19 mouse cellular contexts compared by ENCODE assay signal in genomic region chr8:89759531-89759930, GRCm38 (mm10).
A peak's percentile ranks its signal among the peaks of the same experiment; 100 is the strongest.
DNase-seq lines count a peak whose midpoint lies in the region; ATAC-seq lines count a peak whose summit lies in the region.
"Had no signal": no experiment of that assay in that cellular context is flagged by ENCODE, and none has a peak within 500 bp of the region (broad histone marks: within the 10 kb centered on the region; RNA-seq: fewer than 3 reads in every experiment).

No protein-coding gene starts in this region.

- no peak for ATAC-seq in midbrain, embryonic 11.5 days (ENCODE audit: low FRiP score)
- ATAC-seq in midbrain, embryonic 15.5 days (replicated peaks) = no peak
- ATAC-seq: activated CD4-positive, CD25-positive, alpha-beta regulatory T cell, adult 4 months; CD4-positive, CD25-positive, alpha-beta regulatory T cell, adult 4 months; Patski had no signal

- no peaks in the 10 kb centered on the region for H3K9me3 ChIP-seq in midbrain, embryonic 11.5 days (ENCODE audit: control insufficient read depth, low read length)
- H3K9me3 ChIP-seq in midbrain, embryonic 15.5 days = no peaks in the 10 kb centered on the region

- no peaks in the 10 kb centered on the region for H3K36me3 ChIP-seq in midbrain, embryonic 11.5 days (ENCODE audit: control insufficient read depth, insufficient read depth, low read length)
- H3K36me3 ChIP-seq in midbrain, embryonic 15.5 days (replicated peaks) = no peaks in the 10 kb centered on the region
- H3K36me3 ChIP-seq: G1E had no signal

- WGBS in midbrain, embryonic 11.5 days = 95% methylated on average over 5 of the region's 5 CpGs
- WGBS in midbrain, embryonic 15.5 days = 92% methylated on average over 5 of the region's 5 CpGs

- H3K27ac ChIP-seq in midbrain, embryonic 11.5 days (ENCODE audit: low read depth, low read length) = no peak overlapping the region
- no peak overlapping the region for H3K27ac ChIP-seq in midbrain, embryonic 15.5 days

- H3K9ac ChIP-seq in midbrain, embryonic 11.5 days (ENCODE audit: low read length) = no peak overlapping the region
- H3K9ac ChIP-seq in midbrain, embryonic 15.5 days = no peak overlapping the region

- no peaks in the 10 kb centered on the region for H3K4me1 ChIP-seq in midbrain, embryonic 11.5 days (ENCODE audit: control insufficient read depth, insufficient read depth, low read length)
- 0 out of 2 replicates have a peak, but pooled peaks cover 2% of the 10 kb centered on the region for H3K4me1 ChIP-seq in midbrain, embryonic 15.5 days

- H3K4me3 ChIP-seq in midbrain, embryonic 11.5 days (ENCODE audit: low read depth, low read length) = no peak overlapping the region
- H3K4me3 ChIP-seq in midbrain, embryonic 15.5 days = no peak overlapping the region

- DNase-seq in heart, adult 11 months = peak; percentile 68
- no peak for DNase-seq in heart, adult 18-20 months
- DNase-seq in midbrain, embryonic 11.5 days (ENCODE audit: low spot score, missing footprints) = peak; percentile 51
- DNase-seq: adrenal gland, adult 2 months; adrenal gland, adult 8-10 months; adrenal gland, postnatal 10 days; adrenal gland, postnatal 14 days; adrenal gland, postnatal 25 days; adrenal gland, postnatal 36 days; B cell, adult 2 months; cerebellum, adult 11 months; cerebellum, adult 11-12 months; cerebellum, adult 18-20 months had no signal

- no peaks in the 10 kb centered on the region for H3K27me3 ChIP-seq in midbrain, embryonic 11.5 days (ENCODE audit: control insufficient read depth, insufficient read depth, low read length)
- H3K27me3 ChIP-seq in midbrain, embryonic 15.5 days (replicated peaks) = no peaks in the 10 kb centered on the region
- H3K27me3 ChIP-seq: CH12.LX had no signal

- H3K4me2 ChIP-seq in midbrain, embryonic 11.5 days = no peak overlapping the region
- no peak overlapping the region for H3K4me2 ChIP-seq in midbrain, embryonic 15.5 days

Comparison
In these comparisons a context has a peak if more than half of its experiments do, and no peak if none do; other contexts are left out.
1. DNase-seq: peak in heart, adult 11 months (single experiment) and midbrain, embryonic 11.5 days (single experiment); none in heart, adult 18-20 months (0 of 2).